Mouse (Mus musculus) cortical plate, adult 2 months (tissue): ENCODE data around the gene Rxfp4. TPM values are rescaled to one million over a fixed set of nuclear protein-coding genes. Genes with fewer than 3 reads are reported as not detected.
"Not testable (repeated sequence)": the region's sequence is repeated elsewhere in the genome, so short reads cannot be mapped to it uniquely, and the experiment has no call there.

Source experiments
- H3K27ac ChIP-seq: fragments of 200-500 bp; 2 replicates; pipeline ENCODE4 v1.5.1; 2012; ENCODE audit warnings: low read length, control low read depth, inconsistent platforms; ENCODE audit not compliant: insufficient read depth
- H3K4me1 ChIP-seq: fragments of 200-500 bp; 2 replicates; pipeline ENCODE4 v1.6.1; 2011; ENCODE audit warnings: low read length; ENCODE audit not compliant: control insufficient read depth, insufficient read depth
- H3K4me3 ChIP-seq: fragments of 200-500 bp; 2 replicates; pipeline ENCODE4 v1.5.1; 2011; ENCODE audit warnings: mild to moderate bottlenecking, low read length, control low read depth; ENCODE audit not compliant: insufficient read depth
- CTCF ChIP-seq: fragments of 200-500 bp; IDR thresholded peaks from 2 replicates; pipeline ENCODE4 v1.5.1; 2011; ENCODE audit warnings: mild to moderate bottlenecking, control low read depth, low read length; ENCODE audit not compliant: insufficient read depth; ENCODE audit errors: extremely low read depth
- POLR2A ChIP-seq: fragments of 200-500 bp; IDR thresholded peaks from 2 replicates; pipeline ENCODE4 v1.6.1; 2011; ENCODE audit warnings: mild to moderate bottlenecking, low read length, control low read depth; ENCODE audit not compliant: insufficient read depth; ENCODE audit errors: extremely low read depth
- polyA plus RNA-seq: library from polyadenylated mRNA; depleted of rRNA; stranded (reverse); fragments of >200 nt; gene quantifications from 2 replicates; pipeline ENCODE4 v1.2.3, GENCODE M21; 2012

The Rxfp4 gene
- polyA plus RNA-seq, 1 experiment, result not detected

DNA sequence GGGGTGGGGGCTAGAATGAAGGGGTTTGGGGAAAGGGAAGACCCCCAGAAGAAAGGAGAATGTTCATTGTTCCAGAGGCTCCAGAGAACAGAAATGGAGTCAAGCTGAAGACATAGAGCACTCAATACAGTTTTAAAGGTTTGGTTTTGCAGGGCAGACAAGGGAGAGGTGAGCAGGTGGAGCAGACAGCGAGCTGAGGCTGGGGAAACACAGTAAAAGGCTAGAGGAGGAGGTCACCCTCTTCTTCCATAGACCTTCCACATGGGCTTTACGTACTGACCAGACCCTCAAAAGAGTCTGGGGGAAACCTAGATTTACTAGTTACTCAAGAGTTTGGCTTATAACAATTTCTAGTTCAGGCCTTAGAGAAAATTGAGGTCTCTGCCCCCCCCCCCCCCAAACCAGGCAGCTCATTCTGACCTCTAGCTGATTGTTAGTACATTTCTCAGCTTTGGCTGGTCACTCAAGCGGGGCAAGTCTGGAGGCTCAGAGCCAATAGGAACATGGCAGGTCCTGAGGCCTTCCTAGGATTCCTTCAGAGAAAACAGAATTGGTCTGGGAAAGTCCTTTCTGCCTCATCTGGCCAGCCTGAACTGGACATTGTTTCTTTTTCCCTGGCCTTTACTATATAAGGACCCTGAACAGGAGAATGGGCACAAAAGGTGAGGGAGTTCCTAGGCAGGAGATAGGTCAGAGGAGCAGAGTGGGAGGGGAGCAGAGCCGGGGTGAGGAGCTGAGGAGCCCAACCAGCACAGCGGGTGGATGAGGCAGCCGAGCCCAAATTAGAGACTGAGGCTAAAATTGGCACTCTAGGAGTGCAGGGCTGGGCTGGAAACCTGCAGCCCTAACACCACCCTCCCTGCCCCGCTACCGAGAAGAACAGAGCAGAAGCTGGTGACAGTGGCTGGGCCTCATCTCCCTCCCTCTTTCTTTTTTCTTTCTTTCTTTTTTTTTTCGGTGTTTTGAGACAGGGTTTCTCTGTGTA, 33.5 kb downstream of the Rxfp4 start:
- Histone ChIP-seq H3K4me3 (no peak overlapping the region), H3K27ac (0 out of 2 replicates have a peak overlapping the region, but pooled peaks have one; percentile 17), H3K4me1 (peaks cover 8% of the 10 kb centered on the region)
- no peak for TF ChIP-seq POLR2A
- TF ChIP-seq CTCF, result no peak

DNA sequence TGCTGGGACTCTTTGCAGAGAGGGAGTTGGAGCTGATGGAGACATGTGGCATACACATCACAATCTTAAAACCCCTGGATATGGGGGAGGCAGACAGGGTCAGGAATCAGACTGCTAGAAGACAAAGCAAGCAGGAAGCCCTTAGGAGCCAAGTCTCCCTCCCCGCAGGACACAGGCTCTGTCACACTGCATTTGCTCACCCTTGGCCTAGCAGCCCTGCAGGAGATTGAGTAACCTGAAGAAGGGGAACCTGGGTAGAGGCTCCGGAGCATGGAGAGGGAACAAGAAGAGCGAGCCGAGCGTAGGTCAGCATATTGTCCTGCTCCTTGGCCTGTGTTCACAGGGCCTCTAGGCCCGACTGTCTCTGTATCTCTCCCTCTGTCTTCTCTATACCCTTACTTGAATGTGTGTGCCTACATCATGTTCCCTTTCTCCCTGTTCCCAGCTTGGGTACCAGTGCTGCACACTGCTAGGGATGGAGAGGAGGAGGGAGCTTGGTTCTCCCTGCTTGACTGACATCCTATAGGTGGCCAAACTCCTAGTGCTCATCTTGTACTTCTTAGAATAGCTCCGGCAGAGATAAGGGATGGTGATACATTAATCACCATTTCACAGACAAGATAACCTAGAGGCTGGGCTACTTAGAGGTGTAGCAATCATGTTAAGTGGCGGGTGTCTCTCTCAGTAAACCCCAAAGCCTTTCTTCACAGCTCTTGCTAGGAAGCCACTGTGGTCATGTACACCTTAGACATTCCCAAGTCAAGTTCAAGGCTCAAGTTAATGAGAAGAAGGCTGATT, 34.7 kb downstream of the Rxfp4 start:
- no peak overlapping the region for H3K4me3 ChIP-seq
- TF ChIP-seq CTCF, result no peak
- no peak for TF ChIP-seq POLR2A
- peaks cover 2% of the 10 kb centered on the region for H3K4me1 ChIP-seq
- no peak overlapping the region for H3K27ac ChIP-seq

DNA sequence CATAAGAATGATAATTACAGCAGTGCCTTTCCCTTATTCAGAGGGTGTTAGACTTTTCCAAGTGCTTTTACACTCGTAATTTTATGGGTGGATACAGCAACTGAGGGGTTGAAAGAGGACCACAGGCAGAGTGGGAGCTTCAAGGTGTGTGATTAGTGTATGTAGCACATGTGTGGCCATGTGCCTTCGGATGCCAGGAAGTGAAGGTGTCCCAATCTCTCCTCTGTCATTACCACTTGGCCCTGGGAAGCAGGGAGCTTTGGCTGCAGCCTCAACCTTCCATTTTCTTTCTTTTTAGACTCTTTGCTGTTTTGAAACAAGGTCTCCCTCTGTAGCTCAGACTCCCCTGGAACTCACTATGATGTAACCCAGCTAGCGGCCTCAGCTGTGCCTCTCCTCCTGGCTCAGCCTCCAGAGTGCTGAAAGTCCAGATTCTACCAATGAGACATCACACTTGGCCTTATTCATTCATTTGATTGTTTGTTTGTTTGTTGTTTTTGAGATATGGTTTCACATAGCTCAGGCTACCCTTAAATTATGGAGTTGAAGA, 35.9 kb downstream of the Rxfp4 start:
- H3K4me3 ChIP-seq, result 0 out of 2 replicates have a peak overlapping the region, but pooled peaks have one; percentile 21
- no peak for TF ChIP-seq CTCF
- TF ChIP-seq POLR2A, result no peak
- peak overlapping the region; percentile 65; the same call in 1 of the 2 replicates for H3K27ac ChIP-seq

DNA sequence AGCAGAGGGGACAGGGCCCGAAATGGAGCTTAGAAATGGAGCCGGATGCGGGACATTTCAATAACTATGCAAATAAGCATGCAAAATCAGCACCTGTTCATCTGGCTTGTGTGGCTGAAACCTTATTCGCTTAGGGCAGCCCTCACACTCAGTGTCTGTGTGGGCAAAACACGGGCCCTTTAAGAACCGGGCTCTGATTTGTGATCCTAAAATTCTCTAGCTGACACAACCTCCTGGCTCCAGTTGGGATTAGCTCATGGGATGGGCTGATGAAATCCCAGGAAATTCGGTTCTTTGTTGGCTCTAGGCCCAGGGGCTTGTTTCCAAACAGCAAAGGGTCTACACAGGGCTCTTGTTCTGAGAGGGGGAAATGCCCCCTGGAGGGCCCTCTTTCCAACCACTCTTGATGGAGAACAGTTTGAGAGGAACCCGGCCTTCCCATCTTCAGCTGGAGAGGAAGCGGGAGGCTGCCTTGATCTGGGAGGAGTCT, 37.0 kb downstream of the Rxfp4 start:
- H3K4me1 ChIP-seq, result peaks cover 2% of the 10 kb centered on the region
- peak overlapping the region; percentile 39; the same call in 1 of the 2 replicates for H3K27ac ChIP-seq
- peak overlapping the region; percentile 21; the same call in 1 of the 2 replicates for H3K4me3 ChIP-seq
- no peak for TF ChIP-seq POLR2A
- no peak for TF ChIP-seq CTCF

More for the DNA sequence above, 35.9 kb downstream of the Rxfp4 start:
- H3K4me1 ChIP-seq, result peaks cover 2% of the 10 kb centered on the region

DNA sequence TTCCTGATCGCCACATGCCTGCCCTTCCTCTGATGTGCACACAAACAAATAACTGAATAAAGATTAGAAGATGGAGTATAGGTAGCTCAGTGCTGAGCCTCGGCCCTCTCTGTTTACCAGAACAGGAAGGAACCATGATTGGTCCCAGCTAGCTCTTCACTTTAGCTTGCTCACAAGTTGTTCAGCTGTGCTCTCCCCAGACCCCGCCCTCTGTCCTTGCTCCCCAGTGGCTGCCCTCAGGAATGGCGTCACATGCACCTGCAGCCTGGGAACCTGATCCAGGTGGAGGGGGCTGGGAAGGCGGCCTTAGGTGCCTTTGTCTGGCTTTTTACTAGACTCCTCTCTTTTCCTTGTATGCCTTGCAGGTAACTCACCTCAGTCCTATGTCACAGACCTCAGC, 37.8 kb downstream of the Rxfp4 start:
- H3K4me3 ChIP-seq, result no peak overlapping the region
- peaks cover 2% of the 10 kb centered on the region for H3K4me1 ChIP-seq
- no peak overlapping the region for H3K27ac ChIP-seq
- TF ChIP-seq POLR2A, result no peak

DNA sequence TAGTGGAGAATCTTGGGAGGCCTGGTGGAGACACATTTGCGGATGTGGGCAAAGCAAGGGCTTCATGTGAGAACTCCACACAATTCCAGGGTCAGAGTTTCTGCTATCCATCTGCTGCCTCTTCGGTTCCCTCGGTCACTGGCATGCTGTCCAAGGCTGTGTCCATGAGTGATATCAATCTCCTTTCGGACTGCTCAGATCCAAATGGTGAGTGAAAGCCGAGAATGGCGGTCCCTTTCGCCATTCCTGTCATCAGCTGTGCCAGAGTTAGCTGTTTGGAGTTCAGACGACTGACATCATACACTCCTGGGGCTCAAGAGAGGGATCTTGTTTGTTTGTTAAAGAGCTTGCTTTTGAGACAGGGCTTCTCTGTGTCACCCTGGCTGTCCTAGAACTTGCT, 38.5 kb downstream of the Rxfp4 start:
- Histone ChIP-seq H3K4me3 (no peak overlapping the region), H3K27ac (no peak overlapping the region), H3K4me1 (no peaks in the 10 kb centered on the region)
- TF ChIP-seq CTCF (no peak), POLR2A (no peak)

DNA sequence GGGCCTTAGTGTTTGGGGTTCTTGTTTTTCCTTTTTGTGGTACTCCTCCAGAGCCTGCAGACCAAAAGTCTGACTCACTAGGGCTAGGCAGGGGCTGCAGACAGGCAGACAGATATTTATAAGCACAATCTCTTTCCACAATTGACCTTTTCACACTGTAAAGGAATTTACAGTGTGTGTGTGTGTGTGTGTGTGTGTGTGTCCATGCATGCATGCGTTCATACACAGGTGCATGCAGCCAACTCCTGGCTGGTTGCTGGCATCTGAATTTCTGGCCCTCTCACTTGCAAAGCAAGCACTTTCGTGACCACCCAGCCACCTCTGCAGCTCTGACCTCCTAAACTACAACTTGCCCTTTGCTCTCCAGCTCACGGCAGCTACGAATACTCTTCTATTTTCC, 43.9 kb downstream of the Rxfp4 start:
- no peak overlapping the region for H3K27ac ChIP-seq
- TF ChIP-seq POLR2A (no peak), CTCF (no peak)
- no peaks in the 10 kb centered on the region for H3K4me1 ChIP-seq

DNA sequence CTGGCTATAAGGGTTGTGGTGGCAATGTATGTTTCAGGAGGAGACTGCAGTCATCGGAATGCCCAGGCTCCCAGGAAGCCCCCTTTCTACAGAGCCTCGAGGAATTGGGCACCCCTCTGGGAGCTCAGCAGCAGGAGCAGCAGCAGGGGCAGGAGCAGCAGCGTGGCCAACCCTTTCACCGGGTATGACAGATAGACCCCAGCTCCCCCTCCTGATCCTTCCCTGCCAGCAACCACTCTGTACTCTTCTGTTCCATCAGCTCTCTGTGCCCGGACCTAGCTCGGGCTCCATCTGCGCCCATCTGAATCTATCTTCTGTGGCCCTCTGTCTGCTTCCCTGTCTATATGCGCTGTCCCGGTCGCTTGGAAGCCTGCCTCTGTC, 45.2 kb downstream of the Rxfp4 start:
- no peak overlapping the region for H3K27ac ChIP-seq
- 0 out of 2 replicates have a peak overlapping the region, but pooled peaks have one; percentile 0 for H3K4me3 ChIP-seq
- TF ChIP-seq CTCF (no peak), POLR2A (no peak)
- no peaks in the 10 kb centered on the region for H3K4me1 ChIP-seq

More for the DNA sequence above, 43.9 kb downstream of the Rxfp4 start:
- no peak overlapping the region for H3K4me3 ChIP-seq

DNA sequence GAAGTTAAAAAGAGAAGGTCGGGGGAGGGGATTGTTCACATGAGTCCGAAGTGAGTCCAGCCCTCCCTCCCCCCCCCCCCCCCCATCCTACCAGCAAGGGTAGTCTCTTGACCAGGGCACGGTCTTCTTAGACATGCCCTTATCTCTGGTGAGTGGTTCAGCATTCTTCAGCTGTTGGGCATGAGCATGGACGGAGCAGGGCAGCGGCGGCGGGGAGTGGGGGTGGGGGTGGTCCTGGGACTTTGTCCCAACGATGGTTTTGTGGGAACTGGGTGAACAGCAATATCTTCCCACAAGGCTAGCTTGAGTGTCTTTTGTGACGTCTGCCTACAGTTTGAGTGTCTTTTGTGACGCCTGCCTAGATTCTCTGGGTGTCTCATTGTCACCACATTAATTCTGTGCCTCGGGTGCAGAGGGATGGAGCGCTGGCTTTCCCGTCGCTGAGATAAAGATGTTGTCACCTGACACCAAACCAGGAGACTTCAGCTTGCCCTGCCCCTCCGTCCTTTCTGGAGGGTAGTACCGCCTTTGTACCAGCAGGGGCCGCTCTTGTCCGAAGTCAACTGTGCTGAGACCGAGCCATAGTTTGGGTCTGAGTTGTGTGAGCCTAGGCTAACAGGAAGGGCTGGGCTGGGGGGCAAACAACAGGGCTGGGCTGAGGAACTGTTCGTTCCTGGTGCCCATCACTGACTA, 45.7 kb downstream of the Rxfp4 start:
- no peak overlapping the region for H3K27ac ChIP-seq
- 0 out of 2 replicates have a peak overlapping the region, but pooled peaks have one; percentile 0 for H3K4me3 ChIP-seq
- TF ChIP-seq POLR2A (no peak), CTCF (peak; percentile 99)
- H3K4me1 ChIP-seq, result no peaks in the 10 kb centered on the region

DNA sequence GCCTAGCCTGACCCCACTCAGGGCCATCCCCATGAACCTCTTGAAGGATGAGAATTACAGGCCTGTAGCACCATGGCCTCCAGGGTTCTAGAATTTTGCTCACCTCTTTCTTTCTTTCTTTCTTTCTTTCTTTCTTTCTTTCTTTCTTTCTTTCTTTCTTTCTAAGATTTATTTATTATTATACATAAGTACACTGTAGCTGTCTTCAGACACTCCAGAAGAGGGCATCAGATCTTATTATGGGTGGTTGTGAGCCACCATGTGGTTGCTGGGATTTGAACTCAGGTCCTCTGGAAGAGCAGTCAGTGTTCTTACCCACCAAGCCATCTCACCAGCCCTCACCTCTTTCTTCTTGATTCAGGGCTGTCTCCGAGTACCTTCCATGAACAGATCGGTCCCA, 47.3 kb downstream of the Rxfp4 start, which contains the start of gene Arhgef2:
TSS of gene Arhgef2 (plus strand) at position 301 of the 400 bp plus-strand sequence.
- not testable (repeated sequence) for H3K4me1 ChIP-seq, H3K4me3 ChIP-seq, H3K27ac ChIP-seq
